Mouse (Mus musculus) cortical plate, adult 2 months (tissue): ENCODE measurements around the gene Wnt9a. TPM values are rescaled to one million over a fixed set of nuclear protein-coding genes. Genes with fewer than 3 reads are reported as not detected.

Source experiments
- H3K27ac ChIP-seq: fragments of 200-500 bp; 2 replicates; pipeline ENCODE4 v1.5.1; 2012; ENCODE audit warnings: low read length, control low read depth, inconsistent platforms; ENCODE audit not compliant: insufficient read depth
- H3K4me1 ChIP-seq: fragments of 200-500 bp; 2 replicates; pipeline ENCODE4 v1.6.1; 2011; ENCODE audit warnings: low read length; ENCODE audit not compliant: control insufficient read depth, insufficient read depth
- H3K4me3 ChIP-seq: fragments of 200-500 bp; 2 replicates; pipeline ENCODE4 v1.5.1; 2011; ENCODE audit warnings: mild to moderate bottlenecking, low read length, control low read depth; ENCODE audit not compliant: insufficient read depth
- CTCF ChIP-seq: fragments of 200-500 bp; IDR thresholded peaks from 2 replicates; pipeline ENCODE4 v1.5.1; 2011; ENCODE audit warnings: mild to moderate bottlenecking, control low read depth, low read length; ENCODE audit not compliant: insufficient read depth; ENCODE audit errors: extremely low read depth
- POLR2A ChIP-seq: fragments of 200-500 bp; IDR thresholded peaks from 2 replicates; pipeline ENCODE4 v1.6.1; 2011; ENCODE audit warnings: mild to moderate bottlenecking, low read length, control low read depth; ENCODE audit not compliant: insufficient read depth; ENCODE audit errors: extremely low read depth
- polyA plus RNA-seq: library from polyadenylated mRNA; depleted of rRNA; stranded (reverse); fragments of >200 nt; gene quantifications from 2 replicates; pipeline ENCODE4 v1.2.3, GENCODE M21; 2012

Gene Wnt9a
- polyA plus RNA-seq, 1 experiment, result 15.9 TPM

DNA sequence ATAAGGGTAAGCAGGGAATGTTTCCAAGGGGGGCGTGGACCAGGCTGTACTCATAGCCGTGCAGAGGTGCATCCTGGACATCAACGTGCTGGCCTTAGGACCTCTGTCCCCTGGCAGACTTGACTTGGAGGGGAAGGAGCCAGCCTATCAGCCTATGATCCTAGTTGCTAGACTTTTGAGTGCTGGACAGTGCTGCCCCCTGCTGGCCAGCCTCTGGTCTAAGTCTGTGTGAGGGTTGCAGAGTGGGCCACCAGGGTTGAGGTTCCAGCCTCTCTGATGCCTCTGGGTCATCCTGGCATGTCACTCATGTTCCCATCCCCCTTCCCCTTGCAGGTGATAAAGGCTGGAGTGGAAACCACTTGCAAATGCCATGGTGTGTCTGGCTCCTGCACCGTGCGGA, 23.8 kb downstream of the Wnt9a start:
- Histone ChIP-seq H3K4me1 (peaks cover 8% of the 10 kb centered on the region), H3K27ac (0 out of 2 replicates have a peak overlapping the region, but pooled peaks have one; percentile 41), H3K4me3 (no peak overlapping the region)
- TF ChIP-seq CTCF (peak; percentile 66), POLR2A (no peak)

DNA sequence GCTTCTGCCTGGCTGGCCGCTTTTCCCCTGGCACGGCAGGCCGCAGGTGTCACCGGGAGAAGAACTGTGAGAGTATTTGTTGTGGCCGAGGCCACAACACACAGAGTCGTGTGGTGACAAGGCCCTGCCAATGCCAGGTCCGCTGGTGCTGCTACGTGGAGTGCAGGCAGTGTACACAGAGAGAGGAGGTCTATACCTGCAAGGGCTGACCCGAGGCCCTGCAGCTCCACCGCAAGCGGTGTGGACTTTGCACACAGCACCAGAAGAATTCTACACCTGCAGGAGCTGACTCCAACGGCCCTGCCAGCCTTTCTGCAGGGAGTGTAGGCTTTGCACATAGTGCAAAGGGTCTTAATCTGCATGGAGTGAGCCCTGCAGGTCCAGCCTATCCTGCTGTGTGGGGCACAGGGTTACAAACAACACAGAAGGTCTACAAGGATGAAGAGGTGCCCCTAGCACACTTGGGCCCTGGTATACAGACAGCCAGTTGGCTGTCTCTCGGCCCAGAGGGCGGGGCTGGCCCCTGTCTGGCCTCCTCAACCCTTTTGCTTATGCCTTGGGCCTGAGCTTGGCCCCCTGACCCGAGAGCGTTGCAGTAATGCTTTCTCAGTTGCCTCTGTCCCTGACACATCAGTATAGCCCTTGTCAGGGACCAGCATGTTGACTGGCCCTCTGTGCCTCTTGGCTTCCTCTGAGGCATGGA, 24.6 kb downstream of the Wnt9a start:
- H3K4me3 ChIP-seq, result no peak overlapping the region
- no peak for TF ChIP-seq POLR2A
- TF ChIP-seq CTCF, result no peak
- peaks cover 11% of the 10 kb centered on the region for H3K4me1 ChIP-seq
- H3K27ac ChIP-seq, result no peak overlapping the region

DNA sequence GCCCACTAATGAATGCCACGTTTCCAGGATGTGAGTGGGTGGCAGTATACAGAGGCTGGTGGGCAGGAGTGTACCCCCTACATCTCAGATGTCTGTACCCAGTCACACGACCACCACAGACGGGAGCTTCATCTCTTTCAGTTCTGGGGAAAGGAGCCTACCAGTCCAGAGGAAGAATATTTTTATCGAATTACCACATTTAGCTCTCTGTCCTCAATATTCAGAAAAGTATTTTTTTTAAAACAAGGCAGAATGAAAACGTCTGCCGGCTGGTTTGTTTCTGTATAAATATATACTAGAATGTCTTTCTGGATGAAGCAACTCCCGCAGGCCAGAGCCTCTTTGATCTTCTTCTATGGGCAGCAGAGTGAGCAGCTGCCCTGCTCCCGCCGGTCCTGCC, 26.2 kb downstream of the Wnt9a start:
- H3K4me3 ChIP-seq, result no peak overlapping the region
- H3K4me1 ChIP-seq, result peaks cover 15% of the 10 kb centered on the region
- TF ChIP-seq CTCF, result no peak
- TF ChIP-seq POLR2A, result no peak
- H3K27ac ChIP-seq, result no peak overlapping the region

DNA sequence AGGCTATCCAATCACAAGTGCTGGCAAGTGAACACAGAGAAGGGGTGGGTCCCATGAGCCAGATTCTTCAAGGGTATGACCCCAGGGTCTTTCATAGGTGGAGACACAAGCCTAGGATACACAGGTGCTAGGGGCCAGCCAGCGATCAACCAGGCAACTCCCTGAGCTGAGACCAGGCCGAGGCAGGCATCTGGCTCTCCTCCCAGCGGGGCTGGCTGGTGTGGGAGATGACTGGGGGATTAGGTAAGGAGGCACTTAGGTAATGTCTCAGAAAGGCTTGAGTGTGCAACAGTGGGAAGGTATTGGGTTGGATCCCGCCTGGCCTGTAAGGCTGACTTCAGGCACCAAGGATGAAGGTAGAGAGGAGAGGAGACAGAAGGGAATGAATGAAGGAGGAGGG, 28.4 kb downstream of the Wnt9a start:
- H3K4me1 ChIP-seq, result peaks cover 19% of the 10 kb centered on the region
- no peak for TF ChIP-seq CTCF
- no peak overlapping the region for H3K4me3 ChIP-seq
- H3K27ac ChIP-seq, result no peak overlapping the region

- TF ChIP-seq POLR2A (no peak), CTCF (no peak)
- Histone ChIP-seq H3K27ac (peak overlapping the region; percentile 17; the same call in 1 of the 2 replicates), H3K4me1 (peaks cover 16% of the 10 kb centered on the region), H3K4me3 (no peak overlapping the region)
These were observed 29.2 kb downstream of the Wnt9a start for GRCm38 (mm10) chr11:59335942-59336341.

DNA sequence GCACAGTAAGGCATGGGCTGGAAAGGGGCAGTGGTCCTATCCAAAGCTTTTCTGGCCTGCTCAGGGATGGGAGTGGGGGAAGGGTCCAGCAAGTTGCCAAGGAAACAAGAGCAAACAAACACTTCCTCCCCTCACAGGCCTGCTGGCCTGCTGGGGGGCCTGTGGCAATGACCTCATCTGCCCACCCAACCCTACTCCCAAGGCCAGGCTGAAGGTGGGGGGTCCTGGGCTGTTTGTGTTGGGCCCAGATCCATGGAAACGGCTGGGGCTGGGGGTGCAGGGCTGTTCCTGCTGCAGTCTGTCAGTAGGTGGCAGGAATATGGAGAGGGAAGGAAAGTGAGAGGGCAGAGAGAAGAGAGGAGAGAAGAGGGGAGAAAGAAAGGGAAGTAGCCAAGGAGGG, 29.7 kb downstream of the Wnt9a start:
- TF ChIP-seq POLR2A (no peak), CTCF (no peak)
- Histone ChIP-seq H3K4me1 (peaks cover 16% of the 10 kb centered on the region), H3K27ac (peak overlapping the region; percentile 17; the same call in 1 of the 2 replicates), H3K4me3 (no peak overlapping the region)

- Histone ChIP-seq H3K4me1 (peaks cover 14% of the 10 kb centered on the region), H3K27ac (0 out of 2 replicates have a peak overlapping the region, but pooled peaks have one; percentile 13), H3K4me3 (no peak overlapping the region)
- TF ChIP-seq CTCF, result no peak
- TF ChIP-seq POLR2A, result no peak
These were observed 31.4 kb downstream of the Wnt9a start for GRCm38 (mm10) chr11:59337955-59338735.

DNA sequence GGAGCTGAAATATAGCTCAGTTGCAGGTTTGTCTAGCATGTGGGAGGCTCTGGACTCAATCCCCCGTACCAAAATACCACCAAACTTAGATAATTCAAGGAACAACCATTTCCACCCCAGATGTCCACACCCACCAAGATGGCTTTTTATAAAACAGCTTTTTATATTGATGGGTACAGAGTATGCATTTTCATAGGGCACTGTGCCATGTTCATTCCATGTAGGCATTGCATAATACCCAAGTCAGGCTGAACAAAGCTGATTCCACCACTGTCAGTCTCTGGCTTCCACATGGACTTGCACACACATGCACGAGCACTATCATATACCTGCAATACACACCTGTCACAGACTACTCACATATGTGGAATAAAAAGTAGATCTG, 32.0 kb downstream of the Wnt9a start:
- peaks cover 14% of the 10 kb centered on the region for H3K4me1 ChIP-seq
- H3K4me3 ChIP-seq, result no peak overlapping the region
- TF ChIP-seq POLR2A, result no peak
- TF ChIP-seq CTCF, result no peak
- peak overlapping the region; percentile 76 for H3K27ac ChIP-seq

- Histone ChIP-seq H3K27ac (no peak overlapping the region), H3K4me3 (no peak overlapping the region), H3K4me1 (peaks cover 5% of the 10 kb centered on the region)
- TF ChIP-seq POLR2A, result no peak
- no peak for TF ChIP-seq CTCF
These were observed 36.2 kb downstream of the Wnt9a start for GRCm38 (mm10) chr11:59342956-59343355.
